Mouse (Mus musculus) liver, adult (tissue): ENCODE results near the gene Sh3d19.

Source experiments
- GATA4 ChIP-seq: IDR thresholded peaks from 2 replicates; pipeline ENCODE4 v1.6.1; 2014; ENCODE audit warnings: mild to moderate bottlenecking, low read length; ENCODE audit not compliant: insufficient replicate concordance

Sh3d19 gene

DNA sequence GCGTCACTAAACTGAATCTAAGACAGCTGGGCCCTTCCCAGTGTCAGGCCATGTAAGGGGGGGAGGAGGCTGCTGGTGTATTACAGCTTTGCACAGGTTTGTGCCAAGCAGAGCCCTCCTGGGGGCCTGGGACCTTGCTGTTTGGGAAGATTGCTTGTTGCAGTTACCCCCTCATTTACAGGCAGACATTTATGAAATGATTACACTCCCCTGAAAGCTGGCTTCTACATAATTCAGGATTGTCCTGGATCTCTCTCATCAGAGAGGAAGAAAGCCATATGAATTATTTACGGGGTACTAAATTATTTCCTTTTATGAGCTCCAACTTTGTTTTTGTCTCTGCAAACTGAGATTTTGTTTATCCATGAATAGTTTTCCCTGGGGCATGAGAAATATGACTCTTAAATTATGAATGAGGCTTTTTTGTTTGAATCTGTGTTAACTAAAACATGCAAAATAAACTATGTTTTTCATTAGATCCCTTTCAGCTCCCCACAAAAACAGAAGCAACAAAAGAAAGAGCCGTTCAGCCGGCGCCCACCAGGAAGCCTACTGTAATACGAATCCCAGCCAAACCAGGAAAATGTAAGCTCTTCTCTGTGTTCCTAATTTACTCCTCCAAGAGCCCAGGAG is 122.4 kb downstream of the Sh3d19 start:
- no peak for TF ChIP-seq GATA4

DNA sequence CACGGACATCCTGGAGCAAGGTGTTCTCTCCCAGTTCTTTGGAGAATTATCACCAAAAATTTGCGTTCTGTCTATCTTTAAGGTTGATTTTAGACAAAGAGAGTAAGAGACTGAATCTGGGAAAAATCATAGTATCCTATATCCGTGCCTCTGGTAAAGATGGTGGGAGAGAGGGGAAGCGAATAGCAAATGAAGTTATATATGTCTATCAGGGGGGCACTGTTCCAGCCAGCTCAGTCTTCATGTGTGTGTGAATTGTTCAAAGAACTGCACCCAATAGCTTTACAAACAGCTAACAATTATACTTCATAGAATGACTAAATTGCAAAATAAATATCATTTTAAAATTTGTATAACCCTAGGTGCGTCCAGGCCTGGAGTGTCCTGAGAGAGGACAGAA is 123.0 kb downstream of the Sh3d19 start:
- no peak for TF ChIP-seq GATA4

- no peak for TF ChIP-seq GATA4
Observed at GRCm38 (mm10) chr3:86101956-86102355, 131.0 kb downstream of the Sh3d19 start.

DNA sequence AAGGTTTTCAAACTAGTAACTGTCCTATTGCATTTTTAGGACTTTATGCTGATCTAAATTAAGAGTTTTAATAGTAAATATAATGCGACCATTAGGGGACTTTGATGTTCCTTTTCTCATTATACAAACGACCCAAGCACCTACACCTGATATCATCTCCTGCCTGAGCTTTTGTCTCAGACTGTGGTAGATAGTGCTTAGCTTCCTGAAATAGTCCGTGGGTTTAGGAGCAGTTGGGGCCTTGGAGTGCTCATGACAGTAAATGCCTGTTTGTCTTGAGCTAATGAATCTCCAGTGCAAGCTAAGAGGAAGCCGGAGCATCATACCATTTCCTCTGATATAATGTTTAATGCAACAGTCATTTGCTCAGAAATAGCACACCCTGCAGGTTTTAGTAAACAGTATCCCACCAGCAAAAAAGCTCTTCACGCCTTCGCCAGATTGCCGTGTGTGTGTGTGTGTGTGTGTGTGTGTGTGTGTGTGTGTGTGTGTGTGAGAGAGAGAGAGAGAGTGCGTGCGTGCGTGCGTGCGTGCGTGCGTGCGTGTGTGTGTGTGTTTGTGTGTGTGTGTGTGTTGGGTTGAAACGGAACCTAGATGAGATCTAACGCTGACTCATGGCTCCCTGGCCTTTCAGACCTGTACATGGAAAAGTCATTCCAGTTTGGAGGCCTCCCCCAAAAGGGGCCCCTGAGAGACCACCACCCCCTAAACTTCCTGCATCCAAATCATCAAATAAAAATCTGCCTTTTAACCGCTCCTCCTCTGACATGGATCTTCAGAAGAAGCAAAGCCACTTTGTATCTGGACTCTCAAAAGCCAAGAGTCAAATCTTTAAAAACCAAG is 132.8 kb downstream of the Sh3d19 start:
- 0 out of 2 replicates have a peak, but pooled peaks have one; percentile 32 for TF ChIP-seq GATA4

- no peak for TF ChIP-seq GATA4
Observed at GRCm38 (mm10) chr3:86104909-86105308, 134.0 kb downstream of the Sh3d19 start.

DNA sequence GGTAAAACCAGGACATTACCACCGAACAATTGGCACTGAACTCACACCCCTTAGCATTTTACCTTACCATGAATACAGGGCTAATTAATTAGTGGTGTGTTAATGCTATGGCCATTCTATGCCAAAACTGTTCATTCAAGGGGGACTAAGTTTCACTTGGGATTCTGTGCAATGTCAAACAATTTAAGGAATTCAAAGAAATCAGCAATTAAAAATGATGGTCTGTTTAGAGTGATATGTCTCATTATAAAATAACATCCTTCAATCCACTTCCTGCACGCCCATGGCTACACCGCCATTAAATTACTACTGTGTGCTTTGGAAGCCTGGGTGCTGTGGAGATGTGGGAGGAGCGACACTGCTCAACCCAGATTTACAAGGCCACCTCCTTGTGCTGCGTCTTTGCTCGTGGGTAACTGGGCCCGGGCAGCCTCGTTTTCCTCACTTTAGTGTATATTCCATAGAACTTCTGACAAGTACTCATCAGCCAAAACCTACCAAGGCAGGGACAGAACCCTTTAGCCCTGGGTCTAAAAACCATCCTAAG is 135.2 kb downstream of the Sh3d19 start:
- TF ChIP-seq GATA4 = no peak

- TF ChIP-seq GATA4 = no peak
Observed at GRCm38 (mm10) chr3:86107637-86108539, 137.0 kb downstream of the Sh3d19 start.

GRCm38 (mm10) chr3:86108576-86108975 is 137.7 kb downstream of the Sh3d19 start:
- TF ChIP-seq GATA4 = no peak

DNA sequence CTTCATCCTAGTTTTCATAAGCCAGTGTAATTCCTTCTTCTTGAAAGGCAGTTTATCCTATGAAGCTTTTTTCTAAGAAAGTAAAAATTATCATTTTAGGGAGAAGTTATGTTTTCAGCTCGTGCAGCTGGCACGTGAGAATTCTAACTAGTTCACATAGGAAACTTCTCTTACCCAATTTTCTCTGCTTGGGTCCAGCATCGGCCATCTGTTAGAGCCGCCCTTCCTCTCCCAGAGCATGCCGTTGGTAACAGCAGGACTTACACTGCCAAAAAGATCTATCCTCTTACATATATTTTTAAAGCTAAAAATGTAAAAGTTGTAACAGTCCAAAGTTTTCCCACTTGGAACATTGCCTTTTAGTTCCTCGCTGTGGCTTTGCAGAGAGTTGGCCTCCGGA is 138.2 kb downstream of the Sh3d19 start:
- TF ChIP-seq GATA4 = no peak

- no peak for TF ChIP-seq GATA4
Observed at GRCm38 (mm10) chr3:86110077-86110476, 139.2 kb downstream of the Sh3d19 start.

DNA sequence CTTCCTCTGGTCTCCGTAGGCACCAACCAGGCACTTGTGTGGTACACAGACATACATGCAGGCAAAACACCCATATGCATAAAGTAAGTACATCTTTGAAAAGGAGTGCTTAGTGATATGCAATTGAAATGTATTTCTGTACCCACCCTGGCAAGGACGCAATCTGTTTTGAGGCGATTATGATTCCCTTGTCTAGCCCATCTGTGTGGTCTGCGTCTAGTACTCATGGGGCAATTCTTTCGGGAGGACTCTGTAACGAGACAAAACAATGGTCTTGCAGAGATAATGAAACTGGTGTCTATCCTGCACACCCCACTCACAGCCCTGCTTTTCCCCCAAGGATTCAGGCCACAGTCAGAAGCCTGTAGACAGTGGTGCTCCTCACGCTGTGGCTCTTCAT is 141.9 kb downstream of the Sh3d19 start:
- TF ChIP-seq GATA4 = no peak

DNA sequence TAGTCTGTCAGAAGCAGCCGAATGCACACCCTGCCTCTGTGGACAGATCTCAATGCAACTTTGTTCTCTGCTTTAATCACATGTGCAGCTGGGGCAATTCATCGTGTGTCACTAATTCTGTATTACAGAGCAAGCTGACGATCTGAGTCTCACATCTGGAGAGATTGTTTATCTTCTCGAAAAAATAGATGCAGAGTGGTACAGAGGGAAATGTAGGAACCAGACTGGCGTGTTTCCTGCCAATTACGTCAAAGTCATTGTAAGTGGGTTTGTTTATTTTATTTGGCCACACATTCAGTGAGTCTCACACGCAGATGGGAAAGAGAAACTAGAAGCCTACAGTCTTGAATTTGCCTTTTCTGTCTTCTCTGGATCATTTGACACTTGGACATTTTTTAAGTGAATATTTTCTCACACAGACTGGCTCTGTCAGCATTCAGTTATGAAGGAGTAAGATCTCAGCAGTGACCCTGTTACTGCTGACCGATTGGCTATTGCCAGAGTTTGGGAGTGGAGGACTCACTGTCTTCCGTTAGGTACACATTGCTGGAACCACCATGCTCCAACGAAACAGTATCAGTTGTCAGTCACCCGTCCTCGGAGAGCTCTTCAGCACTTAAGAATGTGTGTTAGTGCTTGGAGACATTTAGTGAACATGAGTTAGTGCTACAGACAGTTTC is 143.9 kb downstream of the Sh3d19 start:
- no peak for TF ChIP-seq GATA4

DNA sequence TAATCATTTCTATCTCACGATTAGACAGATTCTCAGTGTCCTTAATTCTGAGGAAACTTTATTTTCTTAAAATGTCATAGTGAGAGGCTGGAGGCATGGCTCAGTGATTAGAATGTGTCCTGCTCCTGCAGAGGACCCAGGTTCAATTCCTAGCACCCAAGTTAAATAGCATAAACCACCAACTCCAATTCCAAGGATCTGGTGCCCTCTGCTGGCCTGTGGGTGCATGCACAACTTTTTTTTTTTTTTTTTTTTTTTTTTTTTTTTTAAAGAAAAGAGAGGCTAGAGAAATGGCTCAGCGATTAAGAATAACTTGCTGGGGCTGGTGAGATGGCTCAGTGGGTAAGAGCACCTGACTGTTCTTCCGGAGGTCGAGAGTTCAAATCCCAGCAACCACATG is 146.0 kb downstream of the Sh3d19 start:
- TF ChIP-seq GATA4 = no peak

GRCm38 (mm10) chr3:86119237-86119932 is 148.5 kb downstream of the Sh3d19 start:
- TF ChIP-seq GATA4 = no peak
